Mouse (Mus musculus) hindbrain, embryonic 16.5 days (tissue): ENCODE data around the gene Pdzrn4. TPM values are rescaled to one million over a fixed set of nuclear protein-coding genes. Genes with fewer than 3 reads are reported as not detected.

ENCODE experiments used
- ATAC-seq: fragments of 200-750 bp; cut with Nextera tagmentation; 2 replicates; pipeline ENCODE4 v1.8.0; 2017; ENCODE audit warnings: moderate TSS enrichment, moderate library complexity
- H3K27ac ChIP-seq: fragments of 300-500 bp; sonication (generic); 2 replicates; pipeline ENCODE4 v1.5.1; 2014; ENCODE audit warnings: low read depth, mild to moderate bottlenecking, control low read depth, low read length, moderate library complexity
- H3K27me3 ChIP-seq: fragments of 300-500 bp; sonication (generic); replicated peaks from 2 replicates; pipeline ENCODE4 v1.6.1; 2014; ENCODE audit warnings: low read length; ENCODE audit not compliant: control insufficient read depth, insufficient read depth
- H3K36me3 ChIP-seq: fragments of 300-500 bp; sonication (generic); 2 replicates; pipeline ENCODE4 v1.6.1; 2014; ENCODE audit warnings: mild to moderate bottlenecking, low read length, moderate library complexity, mixed read lengths; ENCODE audit not compliant: control insufficient read depth, insufficient read depth
- H3K4me1 ChIP-seq: fragments of 300-500 bp; sonication (generic); 2 replicates; pipeline ENCODE4 v1.6.1; 2014; ENCODE audit warnings: low read depth, low read length; ENCODE audit not compliant: control insufficient read depth, insufficient read depth
- H3K4me2 ChIP-seq: fragments of 300-500 bp; sonication (generic); 2 replicates; pipeline ENCODE4 v1.6.1; 2014; ENCODE audit warnings: mild to moderate bottlenecking, low read length, control low read depth, moderate library complexity
- H3K4me3 ChIP-seq: fragments of 300-500 bp; sonication (generic); 2 replicates; pipeline ENCODE4 v1.5.1; 2014; ENCODE audit warnings: mild to moderate bottlenecking, low read length, control low read depth, moderate library complexity
- H3K9ac ChIP-seq: fragments of 300-500 bp; sonication (generic); 2 replicates; pipeline ENCODE4 v1.6.1; 2014; ENCODE audit warnings: low read depth, mild to moderate bottlenecking, control low read depth, low read length, moderate library complexity
- H3K9me3 ChIP-seq: fragments of 300-500 bp; sonication (generic); 2 replicates; pipeline ENCODE4 v1.6.1; 2014; ENCODE audit warnings: mild to moderate bottlenecking, low read length, moderate library complexity; ENCODE audit not compliant: control insufficient read depth
- WGBS: fragments of 180-500 bp; shearing (Covaris S2); extraction: QIAGEN DNeasy Blood & Tissue Kit; methylation state at CpG from one replicate; pipeline ENCODE4 v1.1.7; 2014; 5-methylcytosine and 5-hydroxymethylcytosine counted together
- polyA plus RNA-seq: library from polyadenylated mRNA; unstranded; fragments of >200 nt; fragmentation: Nextera tagmentation; extraction: Ambion mirVana; gene quantifications from 2 replicates; pipeline ENCODE4 v1.2.1, GENCODE M21; 2015

Gene Pdzrn4
- polyA plus RNA-seq, 1 experiment from 2014 or later = 26.6 TPM

GRCm38 (mm10) chr15:92558592-92558991 lies 161.9 kb downstream of the Pdzrn4 start:
- Histone ChIP-seq H3K4me1 (no peaks in the 10 kb centered on the region), H3K27ac (no peak overlapping the region), H3K9ac (no peak overlapping the region), H3K4me2 (no peak overlapping the region), H3K27me3 (no peaks in the 10 kb centered on the region), H3K9me3 (no peaks in the 10 kb centered on the region), H3K4me3 (no peak overlapping the region), H3K36me3 (no peaks in the 10 kb centered on the region)
- no peak for ATAC-seq
- 83% methylated on average over 5 of the region's 5 CpGs for WGBS

- H3K4me1 ChIP-seq = no peaks in the 10 kb centered on the region
- 88% methylated on average over 6 of the region's 6 CpGs for WGBS
- no peaks in the 10 kb centered on the region for H3K27me3 ChIP-seq
- no peak overlapping the region for H3K27ac ChIP-seq
- H3K9me3 ChIP-seq = no peaks in the 10 kb centered on the region
- ATAC-seq = no peak
- no peak overlapping the region for H3K4me3 ChIP-seq
- H3K9ac ChIP-seq = no peak overlapping the region
- no peaks in the 10 kb centered on the region for H3K36me3 ChIP-seq
- H3K4me2 ChIP-seq = no peak overlapping the region
These were observed 165.5 kb downstream of the Pdzrn4 start for GRCm38 (mm10) chr15:92562149-92562548.

GRCm38 (mm10) chr15:92563576-92563975 lies 166.9 kb downstream of the Pdzrn4 start:
- Histone ChIP-seq H3K36me3 (no peaks in the 10 kb centered on the region), H3K4me1 (no peaks in the 10 kb centered on the region), H3K27ac (no peak overlapping the region), H3K27me3 (no peaks in the 10 kb centered on the region), H3K9ac (no peak overlapping the region), H3K4me2 (no peak overlapping the region), H3K9me3 (no peaks in the 10 kb centered on the region), H3K4me3 (no peak overlapping the region)
- no peak for ATAC-seq
- WGBS = 81% methylated on average over 2 of the region's 2 CpGs

DNA sequence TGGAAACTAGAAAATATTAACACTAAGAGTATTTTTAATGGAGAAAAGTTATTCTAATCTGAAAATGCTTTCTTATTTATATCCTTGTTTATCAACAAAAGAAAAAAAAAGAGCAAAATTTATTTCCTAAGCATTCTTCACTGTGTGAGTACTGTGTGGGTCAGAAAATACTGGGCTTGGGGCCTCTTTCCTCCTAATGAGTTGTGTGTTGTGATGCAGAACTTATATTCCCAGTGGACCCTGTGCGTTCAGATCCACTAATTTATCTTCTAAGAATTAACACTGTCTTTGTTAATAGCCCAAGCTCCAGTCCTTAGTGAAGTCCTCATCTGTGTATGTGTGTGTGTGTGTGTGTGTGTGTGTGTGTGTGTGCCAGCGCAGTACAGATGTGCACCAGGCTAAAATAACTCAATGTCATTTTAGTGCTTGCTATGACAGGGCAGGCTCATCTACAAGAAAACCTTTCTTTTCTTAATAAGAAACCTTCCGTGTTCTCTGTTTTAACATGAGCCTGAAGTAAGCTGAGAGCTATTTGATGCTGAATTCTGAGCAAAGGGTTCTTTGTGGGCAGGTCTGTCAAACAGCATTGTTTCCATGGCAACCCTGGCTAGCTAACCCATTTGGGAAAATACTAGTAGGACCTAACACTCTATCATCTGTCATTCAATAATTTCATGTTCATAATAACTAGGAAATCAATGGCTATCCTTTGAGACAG lies 174.0 kb downstream of the Pdzrn4 start:
- peak overlapping the region; percentile 19; the same call in 1 of the 2 replicates for H3K27ac ChIP-seq
- no peaks in the 10 kb centered on the region for H3K27me3 ChIP-seq
- H3K4me2 ChIP-seq = no peak overlapping the region
- H3K9me3 ChIP-seq = no peaks in the 10 kb centered on the region
- H3K9ac ChIP-seq = no peak overlapping the region
- H3K4me1 ChIP-seq = peaks cover 9% of the 10 kb centered on the region
- peak; percentile 77 for ATAC-seq
- no peaks in the 10 kb centered on the region for H3K36me3 ChIP-seq
- no peak overlapping the region for H3K4me3 ChIP-seq
- 36% methylated on average over 3 of the region's 3 CpGs for WGBS

DNA sequence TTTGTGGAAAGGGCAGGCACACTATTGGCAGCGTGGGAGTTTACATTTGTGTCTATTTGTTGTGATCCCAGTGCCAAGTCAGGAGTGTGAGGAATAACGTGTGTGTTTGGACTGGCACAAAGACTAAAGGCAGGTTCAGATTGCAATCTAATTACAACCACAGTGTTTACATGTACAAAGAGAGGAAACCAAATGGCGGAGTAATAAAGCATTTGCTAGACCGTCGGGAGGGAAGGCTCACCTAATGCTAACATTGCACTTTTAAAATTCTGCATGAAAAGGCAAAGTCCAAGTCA lies 174.5 kb downstream of the Pdzrn4 start:
- no peak for ATAC-seq
- H3K27ac ChIP-seq = 0 out of 2 replicates have a peak overlapping the region, but pooled peaks have one; percentile 19
- WGBS = 39% methylated on average over 5 of the region's 5 CpGs

DNA sequence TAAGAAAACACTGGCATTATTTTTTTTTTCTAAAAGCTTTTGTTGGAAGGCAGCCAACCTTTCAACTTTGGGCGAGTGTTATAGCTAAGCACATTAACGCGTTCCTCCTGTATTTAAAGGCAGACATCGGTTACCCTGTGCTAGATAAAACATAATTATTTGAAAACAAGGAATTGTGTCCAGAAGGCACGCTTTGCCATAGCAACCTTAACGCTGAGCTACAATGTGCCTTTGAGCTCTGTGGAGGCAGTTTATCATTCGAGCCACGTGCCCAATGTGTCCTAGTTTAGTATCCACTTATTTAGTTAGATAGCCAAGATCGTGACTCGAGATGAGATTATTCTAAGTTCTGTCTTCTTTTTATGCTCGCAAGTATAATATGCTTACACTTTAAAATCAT lies 180.8 kb downstream of the Pdzrn4 start:
- Histone ChIP-seq H3K36me3 (no peaks in the 10 kb centered on the region), H3K4me1 (peaks cover 10% of the 10 kb centered on the region), H3K4me2 (peak overlapping the region; percentile 13; the same call in 1 of the 2 replicates), H3K27ac (no peak overlapping the region), H3K4me3 (no peak overlapping the region), H3K9ac (no peak overlapping the region), H3K9me3 (no peaks in the 10 kb centered on the region), H3K27me3 (no peaks in the 10 kb centered on the region)
- WGBS = 20% methylated on average over 11 of the region's 11 CpGs
- peak; percentile 84 for ATAC-seq

More for the DNA sequence above, 174.5 kb downstream of the Pdzrn4 start:
- Histone ChIP-seq H3K9ac (no peak overlapping the region), H3K9me3 (no peaks in the 10 kb centered on the region), H3K4me3 (no peak overlapping the region), H3K4me2 (no peak overlapping the region), H3K27me3 (no peaks in the 10 kb centered on the region), H3K4me1 (peaks cover 9% of the 10 kb centered on the region), H3K36me3 (no peaks in the 10 kb centered on the region)

- no peak for ATAC-seq
- Histone ChIP-seq H3K9me3 (no peaks in the 10 kb centered on the region), H3K27me3 (no peaks in the 10 kb centered on the region), H3K9ac (no peak overlapping the region), H3K4me2 (no peak overlapping the region), H3K4me1 (peaks cover 10% of the 10 kb centered on the region), H3K36me3 (no peaks in the 10 kb centered on the region), H3K27ac (no peak overlapping the region), H3K4me3 (no peak overlapping the region)
- 53% methylated on average over 3 of the region's 3 CpGs for WGBS
These were observed 183.5 kb downstream of the Pdzrn4 start for GRCm38 (mm10) chr15:92580217-92580616.

GRCm38 (mm10) chr15:92580742-92581383 lies 184.2 kb downstream of the Pdzrn4 start:
- Histone ChIP-seq H3K9me3 (no peaks in the 10 kb centered on the region), H3K4me2 (peak overlapping the region; percentile 24; the same call in 1 of the 2 replicates), H3K36me3 (no peaks in the 10 kb centered on the region), H3K27ac (no peak overlapping the region), H3K9ac (no peak overlapping the region), H3K4me1 (peaks cover 10% of the 10 kb centered on the region), H3K27me3 (no peaks in the 10 kb centered on the region), H3K4me3 (no peak overlapping the region)
- peak; percentile 65; the same call in 1 of the 2 replicates for ATAC-seq
- WGBS = 41% methylated on average over 9 of the region's 9 CpGs

GRCm38 (mm10) chr15:92584357-92585138 lies 187.9 kb downstream of the Pdzrn4 start:
- Histone ChIP-seq H3K4me1 (peaks cover 7% of the 10 kb centered on the region), H3K9me3 (no peaks in the 10 kb centered on the region), H3K4me3 (no peak overlapping the region), H3K27me3 (no peaks in the 10 kb centered on the region), H3K9ac (no peak overlapping the region), H3K36me3 (no peaks in the 10 kb centered on the region), H3K27ac (no peak overlapping the region), H3K4me2 (no peak overlapping the region)
- 83% methylated on average over 14 of the region's 14 CpGs for WGBS
- ATAC-seq = no peak
